Mouse (Mus musculus) CD4-positive, CD25-positive, alpha-beta regulatory T cell, adult 4 months (primary cell): ENCODE measurements around the gene Capn13. TPM values are rescaled to one million over a fixed set of nuclear protein-coding genes. Genes with fewer than 3 reads are reported as not detected.
A peak's percentile ranks its signal among the peaks of the same experiment; 100 is the strongest.

Experiments
- ATAC-seq: one replicate; pipeline ENCODE4 v1.8.0; 2017
- polyA plus RNA-seq, 2 experiments: library from polyadenylated mRNA; unstranded; fragments of 100-300 nt; shearing (Covaris generic); gene quantifications; one replicate each; pipeline ENCODE4 v1.2.1; 2017

The Capn13 gene
- under 1 TPM in 1 of 2 experiments, not detected in 1; 0.19 TPM for polyA plus RNA-seq

DNA sequence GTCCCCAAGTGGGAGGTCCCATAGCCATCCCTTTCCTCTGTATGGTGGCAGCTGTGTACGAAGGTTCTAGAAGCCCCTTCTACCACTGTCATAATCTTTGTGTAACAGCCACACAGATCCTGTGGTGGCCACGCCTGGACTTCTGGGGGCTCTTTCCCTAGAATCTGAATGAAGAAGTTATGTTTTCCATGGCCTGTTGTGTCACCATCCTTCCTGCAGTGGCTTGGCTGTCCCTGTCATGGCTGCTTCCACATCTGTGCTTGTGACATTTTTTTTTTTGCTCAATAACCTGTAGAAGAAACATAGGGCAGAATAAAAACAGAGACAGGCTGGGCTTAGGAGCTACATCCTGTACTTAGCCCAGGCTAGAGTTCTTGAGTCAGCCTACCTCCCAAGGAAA lies at the start of gene Capn13:
Capn13 (minus strand) TSS at position 5 of the 400 bp plus-strand sequence.
- ATAC-seq: no peak

GRCm38 (mm10) chr17:73449104-73449503 lies 48.4 kb upstream of the Capn13 start:
- ATAC-seq: peak; percentile 65

DNA sequence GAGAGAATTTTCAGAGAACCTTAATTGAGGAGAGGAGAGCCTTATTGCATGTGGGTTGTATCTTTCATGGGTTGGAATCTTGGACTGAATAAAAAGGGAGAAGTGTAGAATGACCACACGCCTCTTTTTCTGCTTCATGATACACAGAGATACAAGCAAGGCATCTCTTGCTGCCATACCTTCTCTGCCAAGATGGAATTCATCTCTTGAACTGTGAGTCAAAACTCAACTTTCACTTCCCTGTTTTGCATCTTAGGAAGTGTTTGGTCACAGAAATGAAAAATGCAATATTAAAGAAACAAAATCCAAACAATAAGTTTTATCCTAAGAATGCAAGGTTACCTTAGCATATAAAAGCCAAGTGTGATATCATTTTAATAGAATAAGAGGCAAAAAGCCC lies 40.1 kb upstream of the Capn13 start:
- ATAC-seq: no peak

DNA sequence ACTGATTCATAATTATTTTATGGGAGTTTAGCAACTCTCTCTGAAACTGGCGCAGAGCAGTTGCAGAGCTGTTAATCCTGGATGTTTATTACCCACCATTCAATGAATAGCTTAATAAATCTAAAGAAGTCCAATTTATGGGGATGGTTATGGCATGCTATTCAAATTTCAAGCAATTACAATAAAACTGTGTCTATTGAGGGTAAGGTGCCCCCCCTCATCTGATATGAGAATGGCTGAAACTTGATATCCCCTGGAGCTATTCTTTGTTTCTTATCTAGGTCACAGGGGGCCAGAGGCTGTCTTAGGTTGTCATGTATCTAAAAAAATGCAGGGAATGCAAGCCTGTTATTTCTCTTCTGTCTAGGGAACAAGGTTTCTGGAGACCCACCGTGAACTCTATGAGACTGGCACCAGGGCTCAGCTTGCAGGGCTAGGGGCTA lies 31.9 kb upstream of the Capn13 start:
- ATAC-seq: no peak

- no peak for ATAC-seq
These were observed 31.4 kb upstream of the Capn13 start for GRCm38 (mm10) chr17:73432058-73432457.

- no peak for ATAC-seq
These were observed 16.7 kb upstream of the Capn13 start for GRCm38 (mm10) chr17:73417382-73417781.

- ATAC-seq: no peak
These were observed 15.6 kb upstream of the Capn13 start for GRCm38 (mm10) chr17:73416181-73416795.

GRCm38 (mm10) chr17:73411817-73412216 lies 11.2 kb upstream of the Capn13 start:
- ATAC-seq: no peak

DNA sequence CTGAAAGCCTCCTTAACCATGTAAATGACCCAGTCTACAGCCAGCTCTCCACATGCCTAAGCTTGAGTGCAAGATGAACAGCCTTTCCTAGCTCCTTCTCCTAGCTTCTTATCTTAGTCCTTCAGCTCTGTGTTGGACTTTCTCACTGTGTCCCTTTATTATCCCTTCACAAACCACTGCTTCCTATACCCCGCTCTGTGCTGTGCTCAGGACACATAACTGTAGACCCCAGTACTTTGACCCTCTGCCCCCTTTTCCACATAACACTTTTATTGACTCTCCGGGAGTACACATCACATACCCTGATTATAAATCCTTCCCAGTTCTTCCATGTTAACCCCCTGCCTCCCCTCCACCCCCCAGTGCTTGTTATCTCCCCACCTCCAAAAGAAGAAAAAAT lies 606 bp upstream of the Capn13 start:
- no peak for ATAC-seq

DNA sequence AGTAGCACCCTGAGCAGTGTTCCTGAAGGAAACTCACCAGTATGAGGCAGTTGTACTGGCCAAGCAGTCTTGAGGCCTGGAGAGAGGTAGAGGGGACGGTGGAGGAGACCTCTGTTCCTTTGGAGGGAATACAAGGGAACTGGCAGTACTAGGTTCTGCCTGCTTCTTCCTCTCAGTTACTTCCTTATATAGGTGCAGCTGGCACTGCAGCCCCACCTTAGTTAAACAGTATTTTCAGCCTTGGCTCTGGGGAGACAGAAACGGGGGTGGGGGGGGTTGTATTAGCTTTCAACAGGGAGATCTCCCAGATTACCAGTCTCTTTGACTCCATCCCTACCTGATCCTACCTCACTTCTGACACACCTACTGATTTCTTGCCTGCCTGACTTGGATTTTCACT lies 1.5 kb downstream of the Capn13 start:
- no peak for ATAC-seq

DNA sequence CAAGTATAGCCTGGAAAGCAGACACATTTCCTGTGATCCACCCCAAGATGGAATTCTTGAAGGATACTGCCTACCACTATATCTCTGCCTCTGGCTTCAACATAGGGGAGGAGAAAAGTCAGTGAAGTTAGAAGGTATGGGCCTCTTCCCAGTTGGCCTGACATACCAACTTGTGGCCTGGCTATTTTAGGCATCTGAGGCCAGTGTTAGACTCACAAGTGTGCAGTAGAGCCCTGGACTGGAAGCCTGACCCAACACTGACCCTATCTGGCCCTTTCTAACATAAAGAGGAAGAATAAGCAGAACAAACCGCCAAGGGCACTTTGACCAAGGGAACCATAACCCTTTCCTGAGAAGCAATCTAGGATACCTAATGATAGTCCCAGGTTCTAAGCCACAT lies 7.3 kb downstream of the Capn13 start:
- no peak for ATAC-seq

GRCm38 (mm10) chr17:73391771-73392170 lies 8.9 kb downstream of the Capn13 start:
- no peak for ATAC-seq

- ATAC-seq: no peak
These were observed 10.2 kb downstream of the Capn13 start for GRCm38 (mm10) chr17:73390191-73391089.

DNA sequence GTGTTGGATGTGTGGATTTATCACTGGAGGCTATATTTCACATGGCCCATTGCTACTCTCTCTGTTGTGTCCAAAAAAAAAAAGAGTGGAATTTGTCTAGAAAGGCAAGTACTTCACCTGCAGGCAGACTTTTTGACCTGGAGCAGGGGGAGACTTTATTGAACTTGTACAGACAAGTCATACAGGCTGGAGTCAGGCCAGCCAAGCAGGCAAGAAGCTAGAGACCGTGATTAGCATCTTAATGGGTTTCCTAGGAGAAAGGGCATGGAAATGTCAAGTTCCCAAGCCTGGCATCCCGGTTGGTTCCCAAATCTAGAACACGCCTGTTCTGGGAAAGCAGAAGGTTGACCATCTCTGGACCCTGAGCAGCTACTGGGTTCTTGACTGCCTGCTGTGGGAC lies 11.3 kb downstream of the Capn13 start:
- ATAC-seq: no peak

- no peak for ATAC-seq
These were observed 14.1 kb downstream of the Capn13 start for GRCm38 (mm10) chr17:73386581-73386980.

GRCm38 (mm10) chr17:73385940-73386339 lies 14.7 kb downstream of the Capn13 start:
- ATAC-seq: no peak

DNA sequence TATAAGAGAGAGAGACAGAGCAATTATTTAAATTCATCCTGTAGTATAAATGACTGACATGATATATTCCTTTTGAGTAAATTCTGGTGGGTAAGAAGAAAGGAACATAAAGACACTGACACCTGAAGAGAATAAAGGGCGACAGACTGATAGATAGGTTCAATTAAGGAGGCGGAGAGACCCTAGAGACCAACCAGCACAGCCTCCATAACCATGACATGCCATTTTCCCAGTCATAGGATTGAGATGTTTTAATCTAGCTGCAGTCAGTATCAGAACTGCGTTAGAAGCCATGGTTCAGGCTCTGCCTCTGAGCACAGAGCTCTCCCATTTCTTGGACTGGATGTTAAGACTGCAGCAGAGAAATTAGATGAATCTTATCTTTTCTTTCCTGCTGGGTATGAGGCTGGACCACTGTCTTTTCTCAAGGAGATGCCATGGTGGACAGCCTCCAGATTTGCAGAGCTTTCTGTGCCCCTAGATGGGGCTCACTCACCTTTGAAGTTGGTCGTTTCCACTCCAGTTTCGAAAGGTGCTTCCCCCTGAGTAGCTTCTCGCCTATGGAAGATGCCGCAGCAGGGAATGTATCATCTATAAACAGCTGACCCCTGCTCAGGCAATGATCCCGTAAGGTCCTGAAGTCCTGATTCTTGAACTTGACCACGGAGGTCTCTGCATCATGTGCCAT lies 18.2 kb downstream of the Capn13 start:
- no peak for ATAC-seq

DNA sequence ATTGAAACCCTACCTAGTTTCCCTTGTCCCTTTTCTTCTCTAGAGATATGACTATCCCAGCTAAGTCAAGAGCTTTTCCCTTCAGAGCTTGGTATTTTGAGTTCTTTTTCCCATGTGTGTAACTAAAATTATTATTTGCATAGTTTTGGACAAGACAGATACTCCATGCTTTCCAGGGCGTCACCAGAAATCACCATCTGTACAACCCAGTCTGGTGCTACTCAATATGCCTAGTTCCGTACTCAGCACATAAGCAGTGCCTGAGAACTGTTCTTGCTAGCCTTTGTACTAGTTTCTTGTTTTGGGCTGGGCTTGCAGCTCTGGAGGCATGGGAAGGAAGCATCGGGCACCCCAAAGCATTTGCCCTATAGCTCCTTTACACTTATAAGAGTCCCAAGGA lies 19.0 kb downstream of the Capn13 start:
- ATAC-seq: no peak

GRCm38 (mm10) chr17:73377778-73378484 lies 22.7 kb downstream of the Capn13 start:
- ATAC-seq: no peak

- no peak for ATAC-seq
These were observed 33.3 kb downstream of the Capn13 start for GRCm38 (mm10) chr17:73367334-73367733.

DNA sequence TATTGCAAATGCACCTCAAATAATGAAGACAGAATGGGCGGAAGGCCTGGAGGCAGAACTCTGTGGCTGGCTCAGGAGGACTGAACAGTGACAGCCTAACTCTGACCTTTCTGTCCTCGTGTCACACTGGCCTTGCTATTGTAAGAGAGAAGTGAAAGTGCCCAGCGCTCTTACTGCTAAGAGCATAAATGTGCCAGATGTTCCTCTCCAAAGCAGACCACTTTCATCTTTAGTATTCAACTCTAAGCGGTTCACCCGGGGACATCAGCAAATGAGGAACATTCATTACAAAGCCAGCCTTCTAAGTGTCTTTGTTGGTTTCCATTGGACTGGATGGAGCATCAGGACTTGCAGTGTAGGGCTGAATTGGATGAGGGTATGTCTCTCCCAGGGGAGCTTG lies 39.6 kb downstream of the Capn13 start:
- no peak for ATAC-seq

GRCm38 (mm10) chr17:73343632-73344390 lies 56.9 kb downstream of the Capn13 start:
- no peak for ATAC-seq
